ENCODE assay signal across 17 mouse cellular contexts in the genomic region with DNA sequence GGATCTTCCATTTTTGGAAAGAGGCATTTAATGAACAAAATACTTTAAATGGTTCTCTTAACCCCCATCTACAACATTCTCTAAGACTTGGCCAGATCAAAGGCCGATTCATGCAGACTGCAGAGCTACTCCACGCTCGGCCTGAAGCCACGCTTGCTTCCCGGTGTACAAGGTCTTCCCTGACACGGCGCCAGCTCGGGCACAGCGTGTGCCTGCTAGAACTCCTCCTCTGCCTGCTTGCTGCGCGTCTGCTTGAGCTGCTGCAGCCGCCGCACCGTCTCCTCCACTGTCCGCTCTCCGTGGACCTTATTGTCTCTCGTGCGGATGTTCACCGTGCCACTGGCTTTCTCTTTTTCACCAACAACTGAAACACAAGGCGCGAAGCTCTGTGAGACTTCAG.
"Had no signal": no experiment of that assay in that cellular context is flagged by ENCODE, and none has a peak within 500 bp of the region (broad histone marks: within the 10 kb centered on the region; RNA-seq: fewer than 3 reads in every experiment).

No protein-coding gene starts in this region.

- H3K27me3 ChIP-seq: lung, embryonic 15.5 days; megakaryocyte, embryonic 14.5 days; midbrain, embryonic 12.5 days; neural tube, embryonic 12.5 days; stomach, embryonic 15.5 days had no signal

- H3K9me3 ChIP-seq: lung, embryonic 15.5 days; midbrain, embryonic 12.5 days; neural tube, embryonic 12.5 days; stomach, embryonic 15.5 days had no signal

- ATAC-seq: lung, postnatal 0 days; midbrain, embryonic 16.5 days had no signal

- H3K4me2 ChIP-seq: lung, embryonic 15.5 days; midbrain, embryonic 12.5 days; neural tube, embryonic 12.5 days; stomach, embryonic 15.5 days had no signal

- DNase-seq: lung, adult 2 months; lung, postnatal 14 days; lung, postnatal 36 days; midbrain, embryonic 14.5 days; right cerebral cortex, postnatal 14 days; thymus, adult 2 months; thymus, postnatal 25 days; thymus, postnatal 4 days had no signal

- H3K27ac ChIP-seq: lung, embryonic 15.5 days; macrophage; midbrain, embryonic 12.5 days; neural tube, embryonic 12.5 days; stomach, embryonic 15.5 days; stomach, postnatal 0 days had no signal

- H3K9ac ChIP-seq: lung, embryonic 15.5 days; midbrain, embryonic 12.5 days; neural tube, embryonic 12.5 days; stomach, embryonic 15.5 days had no signal

- H3K4me3 ChIP-seq: lung, embryonic 15.5 days; megakaryocyte, embryonic 14.5 days; midbrain, embryonic 12.5 days; neural tube, embryonic 12.5 days; stomach, embryonic 15.5 days had no signal

- H3K4me1 ChIP-seq: lung, embryonic 15.5 days; midbrain, embryonic 12.5 days; neural tube, embryonic 12.5 days; stomach, embryonic 15.5 days had no signal
